Mouse (Mus musculus) forebrain, postnatal 0 days (tissue): ENCODE measurements at regions not wholly inside any gene's neighbourhood (a gene's known extent, or its start where the extent isn't known, plus 50 kb on each side); places are given as distances from the start of the nearest gene placed in this dataset.

Source experiments
- ATAC-seq: fragments of 200-750 bp; cut with Nextera tagmentation; 2 replicates; pipeline ENCODE4 v1.8.0; 2017; ENCODE audit warnings: mild to moderate bottlenecking, moderate library complexity
- DNase-seq: peaks from one replicate; pipeline ENCODE4 v3.0.0-alpha.2; 2015
- H3K27ac ChIP-seq: fragments of 300-500 bp; sonication (generic); 2 replicates; pipeline ENCODE4 v1.5.1; 2014; ENCODE audit warnings: low read depth, mild to moderate bottlenecking, antibody characterized with exemption, low read length, moderate library complexity, mixed read lengths
- H3K27me3 ChIP-seq: fragments of 300-500 bp; sonication (generic); 2 replicates; pipeline ENCODE4 v1.6.1; 2014; ENCODE audit warnings: mild to moderate bottlenecking, low read length, mixed read lengths; ENCODE audit not compliant: insufficient read depth
- H3K36me3 ChIP-seq: fragments of 300-500 bp; sonication (generic); 2 replicates; pipeline ENCODE4 v1.6.1; 2014; ENCODE audit warnings: mild to moderate bottlenecking, moderate library complexity; ENCODE audit not compliant: insufficient read depth
- H3K4me1 ChIP-seq: fragments of 300-500 bp; sonication (generic); 2 replicates; pipeline ENCODE4 v1.6.1; 2014; ENCODE audit warnings: antibody characterized with exemption; ENCODE audit not compliant: insufficient read depth
- H3K4me2 ChIP-seq: fragments of 300-500 bp; sonication (generic); 2 replicates; pipeline ENCODE4 v1.6.1; 2014; ENCODE audit warnings: low read depth, mild to moderate bottlenecking, moderate library complexity
- H3K4me3 ChIP-seq: fragments of 300-500 bp; sonication (generic); 2 replicates; pipeline ENCODE4 v1.5.1; 2014; ENCODE audit warnings: low read depth, low read length, mixed read lengths
- H3K9ac ChIP-seq: fragments of 300-500 bp; sonication (generic); 2 replicates; pipeline ENCODE4 v1.6.1; 2014; ENCODE audit warnings: mild to moderate bottlenecking
- H3K9me3 ChIP-seq: fragments of 300-500 bp; sonication (generic); 2 replicates; pipeline ENCODE4 v1.6.1; 2016; ENCODE audit warnings: low read length
- CTCF ChIP-seq: sonication (generic); IDR thresholded peaks from 2 replicates; pipeline ENCODE4 v1.5.1; 2016; ENCODE audit warnings: antibody characterized with exemption, control low read depth, low read depth
- WGBS: fragments of 180-500 bp; shearing (Covaris S2); extraction: QIAGEN DNeasy Blood & Tissue Kit; methylation state at CpG from one replicate; pipeline ENCODE4 v1.1.7; 2014; 5-methylcytosine and 5-hydroxymethylcytosine counted together

DNA sequence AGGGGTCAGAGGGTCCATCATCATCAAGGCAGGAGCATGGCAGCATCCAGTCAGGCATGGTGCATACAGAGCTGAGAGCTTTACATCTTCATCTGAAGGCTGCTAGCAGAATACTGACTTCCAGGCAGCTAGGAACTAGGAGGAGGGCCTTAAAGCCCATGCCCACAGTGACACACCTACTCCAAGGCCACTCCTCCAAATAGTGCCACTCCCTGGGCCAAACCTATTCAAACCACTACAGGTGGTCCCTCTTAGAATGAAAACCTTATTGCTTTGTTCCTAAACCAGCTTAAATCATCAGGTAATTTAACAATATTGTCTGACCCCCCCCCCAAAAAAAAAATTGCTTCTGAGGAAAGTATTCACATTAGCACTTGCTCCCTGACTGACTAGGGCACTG lies 190.3 kb downstream of the Zfp326 start:
- Histone ChIP-seq H3K36me3 (no peaks in the 10 kb centered on the region), H3K4me2 (no peak overlapping the region), H3K9ac (no peak overlapping the region), H3K4me1 (no peaks in the 10 kb centered on the region), H3K9me3 (peaks cover 8% of the 10 kb centered on the region; the same call in 1 of the 2 replicates), H3K27ac (no peak overlapping the region), H3K4me3 (no peak overlapping the region), H3K27me3 (no peaks in the 10 kb centered on the region)
- no peak for DNase-seq
- ATAC-seq, result no peak
- TF ChIP-seq CTCF, result no peak

DNA sequence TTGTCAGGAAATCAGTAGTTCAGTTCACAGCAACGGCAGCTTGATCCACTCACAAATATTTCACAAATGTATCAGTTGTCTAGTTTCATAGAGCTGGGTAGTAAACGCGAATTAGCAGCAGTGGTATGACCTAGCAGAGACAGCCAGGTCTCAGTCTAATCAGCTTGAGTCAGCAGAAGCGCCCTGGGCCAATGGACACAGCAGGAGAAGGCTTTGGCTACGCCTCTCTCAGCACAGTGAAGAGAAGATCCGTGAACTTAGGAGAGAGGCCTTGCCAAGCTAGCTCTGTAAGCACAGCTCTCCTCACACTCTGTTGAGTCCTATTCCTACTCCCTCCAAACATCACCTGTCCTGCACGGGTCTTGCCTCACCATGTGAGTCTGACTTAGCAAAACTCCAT lies 188.0 kb downstream of the Zfp326 start:
- H3K27me3 ChIP-seq, result no peaks in the 10 kb centered on the region
- H3K27ac ChIP-seq, result no peak overlapping the region
- no peaks in the 10 kb centered on the region for H3K4me1 ChIP-seq
- WGBS, result 92% methylated on average over 7 of the region's 7 CpGs
- no peak overlapping the region for H3K4me3 ChIP-seq
- no peak overlapping the region for H3K9ac ChIP-seq
- H3K4me2 ChIP-seq, result no peak overlapping the region
- no peak for ATAC-seq
- peaks cover 8% of the 10 kb centered on the region; the same call in 1 of the 2 replicates for H3K9me3 ChIP-seq
- TF ChIP-seq CTCF, result no peak
- DNase-seq, result no peak
- H3K36me3 ChIP-seq, result no peaks in the 10 kb centered on the region

DNA sequence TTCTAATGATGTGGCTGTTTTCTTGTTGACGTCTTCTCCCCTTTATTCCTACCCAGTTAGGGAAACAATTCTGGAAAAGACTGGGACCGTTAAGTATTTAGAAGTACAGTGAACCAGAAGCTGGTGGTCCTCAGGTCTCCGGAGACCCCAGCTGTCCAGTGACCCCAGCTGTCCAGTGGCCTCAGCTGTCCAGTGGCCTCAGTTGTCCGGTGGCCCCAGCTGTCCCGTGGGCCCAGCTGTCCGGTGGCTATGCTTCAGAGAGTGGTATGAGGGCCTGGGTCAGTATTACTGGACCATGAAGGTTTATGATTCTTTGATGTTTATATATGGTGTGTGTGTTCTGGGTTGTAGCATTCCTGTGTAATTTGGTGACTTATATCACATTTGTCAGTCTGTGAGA lies 186.6 kb downstream of the Zfp326 start:
- no peak overlapping the region for H3K4me3 ChIP-seq
- no peaks in the 10 kb centered on the region for H3K27me3 ChIP-seq
- no peak overlapping the region for H3K4me2 ChIP-seq
- DNase-seq, result no peak
- no peak overlapping the region for H3K9ac ChIP-seq
- no peak for TF ChIP-seq CTCF
- no peaks in the 10 kb centered on the region for H3K4me1 ChIP-seq
- H3K36me3 ChIP-seq, result no peaks in the 10 kb centered on the region
- 88% methylated on average over 6 of the region's 6 CpGs for WGBS
- no peak for ATAC-seq
- no peak overlapping the region for H3K27ac ChIP-seq
- H3K9me3 ChIP-seq, result peaks cover 8% of the 10 kb centered on the region; the same call in 1 of the 2 replicates

DNA sequence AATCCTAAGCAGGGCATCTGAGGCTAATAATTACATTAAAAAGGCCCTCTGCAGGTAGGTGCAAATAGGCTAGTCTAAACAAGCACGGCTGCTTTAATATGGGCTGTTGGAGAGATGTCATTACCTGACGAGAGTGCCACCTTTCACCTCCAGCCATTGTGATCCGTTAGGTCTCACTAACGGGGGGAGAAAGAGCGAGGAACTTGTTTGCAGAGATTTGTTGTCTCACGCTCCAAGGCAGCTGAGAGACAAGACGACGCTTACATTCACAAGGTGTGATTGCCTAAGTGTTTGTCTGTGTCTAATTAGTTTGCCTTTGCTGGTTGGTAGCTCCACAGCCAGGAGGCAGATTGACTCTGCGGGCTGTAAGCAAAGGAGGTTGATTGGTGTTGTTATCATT lies 180.3 kb downstream of the Zfp326 start:
- no peak for ATAC-seq

DNA sequence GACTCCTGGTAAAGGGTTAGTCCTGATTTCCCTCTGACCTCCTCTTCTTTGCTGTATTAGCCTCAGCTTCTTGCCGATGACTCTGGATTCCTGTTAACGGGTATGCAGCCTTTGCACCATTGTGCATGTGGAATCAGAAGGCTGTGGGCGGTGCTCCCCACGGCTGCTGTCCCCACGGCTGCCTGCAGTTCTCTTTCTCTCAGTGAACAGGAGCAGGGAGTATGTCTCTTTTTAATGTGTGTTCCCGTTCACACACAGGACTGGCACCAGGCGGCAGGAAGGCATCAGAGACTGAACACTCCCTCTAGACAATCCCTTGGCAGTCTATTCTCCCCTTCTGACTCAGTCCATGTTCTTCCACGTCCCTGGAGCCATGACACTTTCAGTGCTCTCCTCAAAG lies 178.9 kb downstream of the Zfp326 start:
- no peak for TF ChIP-seq CTCF
- Histone ChIP-seq H3K4me1 (no peaks in the 10 kb centered on the region), H3K9ac (no peak overlapping the region), H3K27ac (no peak overlapping the region), H3K4me3 (no peak overlapping the region), H3K36me3 (no peaks in the 10 kb centered on the region), H3K4me2 (no peak overlapping the region), H3K9me3 (no peaks in the 10 kb centered on the region), H3K27me3 (no peaks in the 10 kb centered on the region)
- DNase-seq (no peak), ATAC-seq (no peak)
- 38% methylated on average over 8 of the region's 8 CpGs for WGBS

More for the DNA sequence above, 180.3 kb downstream of the Zfp326 start:
- no peak overlapping the region for H3K9ac ChIP-seq
- H3K27ac ChIP-seq, result no peak overlapping the region
- WGBS, result 32% methylated on average over 9 of the region's 9 CpGs
- H3K4me1 ChIP-seq, result no peaks in the 10 kb centered on the region
- no peaks in the 10 kb centered on the region for H3K36me3 ChIP-seq
- H3K27me3 ChIP-seq, result no peaks in the 10 kb centered on the region
- no peak for DNase-seq
- H3K4me2 ChIP-seq, result no peak overlapping the region
- H3K9me3 ChIP-seq, result no peaks in the 10 kb centered on the region
- no peak for TF ChIP-seq CTCF
- no peak overlapping the region for H3K4me3 ChIP-seq

DNA sequence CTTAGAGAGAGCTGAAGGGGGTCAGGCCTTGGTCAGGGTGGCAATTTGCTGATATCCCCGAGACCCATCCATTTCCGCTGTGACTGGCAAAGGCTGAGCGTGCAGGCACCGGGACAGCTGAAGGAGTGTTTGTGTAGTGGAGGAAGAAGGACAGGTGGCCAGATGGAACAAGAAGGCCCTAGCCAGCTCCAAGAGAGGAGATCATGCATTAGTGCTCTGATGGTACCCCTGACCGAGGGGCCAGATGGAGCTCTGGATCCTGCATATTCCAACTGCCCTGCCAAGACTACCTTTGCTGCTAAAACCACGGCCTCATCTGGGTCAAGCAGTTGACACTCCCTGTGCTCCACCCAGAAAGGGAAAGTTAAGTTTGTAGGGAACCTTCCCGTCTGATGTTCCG lies 174.7 kb downstream of the Zfp326 start:
- Histone ChIP-seq H3K4me2 (no peak overlapping the region), H3K4me1 (no peaks in the 10 kb centered on the region), H3K36me3 (no peaks in the 10 kb centered on the region), H3K27ac (no peak overlapping the region), H3K9ac (no peak overlapping the region), H3K4me3 (no peak overlapping the region), H3K27me3 (no peaks in the 10 kb centered on the region), H3K9me3 (no peaks in the 10 kb centered on the region)
- ATAC-seq (no peak), DNase-seq (no peak)
- TF ChIP-seq CTCF, result no peak
- 94% methylated on average over 8 of the region's 8 CpGs for WGBS

DNA sequence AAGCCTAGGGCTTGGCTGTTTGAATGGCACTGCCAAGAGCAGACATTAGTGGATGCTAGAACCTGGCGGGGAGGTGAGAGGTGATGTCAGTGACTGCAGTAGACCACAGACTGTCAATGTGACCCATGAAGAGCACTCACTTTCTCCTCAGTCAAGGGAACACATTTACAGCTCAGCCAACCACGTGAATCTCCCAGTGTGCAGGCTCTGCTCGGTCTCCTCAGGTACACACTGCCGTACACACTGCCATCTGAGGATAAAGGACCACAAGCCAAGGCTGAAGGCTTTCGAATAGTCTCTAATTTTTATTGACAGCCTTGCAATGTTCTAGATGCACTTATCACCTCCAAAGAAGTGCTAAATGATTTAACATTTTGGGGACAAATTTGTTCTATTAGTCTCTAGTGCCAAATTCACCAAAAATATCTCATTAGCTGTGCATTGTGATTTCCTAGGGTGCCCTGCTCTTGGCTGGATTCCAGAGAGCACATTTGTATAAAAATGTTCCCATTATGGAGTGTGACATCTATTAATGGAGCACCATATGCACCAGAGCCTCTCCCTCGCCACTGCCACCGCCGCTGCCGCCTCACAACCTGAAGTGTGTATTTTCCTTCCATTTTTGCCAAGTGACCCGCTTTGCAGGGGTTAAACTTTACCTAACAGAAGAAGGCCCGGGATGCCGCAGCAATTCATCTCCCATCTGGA lies 168.7 kb downstream of the Zfp326 start:
- no peak for TF ChIP-seq CTCF
- Histone ChIP-seq H3K27ac (no peak overlapping the region), H3K36me3 (no peaks in the 10 kb centered on the region), H3K4me3 (no peak overlapping the region), H3K9me3 (no peaks in the 10 kb centered on the region), H3K9ac (no peak overlapping the region), H3K27me3 (no peaks in the 10 kb centered on the region), H3K4me2 (no peak overlapping the region), H3K4me1 (no peaks in the 10 kb centered on the region)
- ATAC-seq (no peak), DNase-seq (peak; percentile 18)
- WGBS, result 22% methylated on average over 12 of the region's 12 CpGs

DNA sequence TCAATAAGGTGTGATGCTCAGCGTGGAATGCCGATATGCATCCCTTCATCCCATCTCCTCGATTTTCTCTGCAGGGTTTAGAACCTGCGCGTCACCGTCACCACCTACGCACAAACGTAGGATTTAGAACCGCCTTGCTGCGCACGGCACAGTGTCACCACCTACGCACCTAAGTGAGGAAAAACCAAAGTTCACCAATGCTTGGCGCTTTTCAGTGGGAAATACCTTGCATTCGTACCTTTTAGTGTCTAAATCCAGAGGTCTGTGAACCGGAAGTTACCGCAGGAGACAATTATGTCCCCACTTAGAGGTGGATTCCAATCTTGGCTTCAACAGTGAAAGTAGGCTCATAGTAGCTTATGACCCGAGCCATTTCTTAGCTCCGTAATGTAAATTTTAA lies 162.0 kb downstream of the Zfp326 start:
- 95% methylated on average over 18 of the region's 18 CpGs for whole genome bisulfite sequencing
- Histone ChIP-seq H3K4me3 (no peak overlapping the region), H3K36me3 (no peaks in the 10 kb centered on the region), H3K4me1 (no peaks in the 10 kb centered on the region), H3K4me2 (no peak overlapping the region), H3K27ac (no peak overlapping the region), H3K9ac (no peak overlapping the region), H3K9me3 (no peaks in the 10 kb centered on the region), H3K27me3 (no peaks in the 10 kb centered on the region)
- ATAC-seq, result no peak
- no peak for DNase-seq
- TF ChIP-seq CTCF, result no peak
